In the genomic region with DNA sequence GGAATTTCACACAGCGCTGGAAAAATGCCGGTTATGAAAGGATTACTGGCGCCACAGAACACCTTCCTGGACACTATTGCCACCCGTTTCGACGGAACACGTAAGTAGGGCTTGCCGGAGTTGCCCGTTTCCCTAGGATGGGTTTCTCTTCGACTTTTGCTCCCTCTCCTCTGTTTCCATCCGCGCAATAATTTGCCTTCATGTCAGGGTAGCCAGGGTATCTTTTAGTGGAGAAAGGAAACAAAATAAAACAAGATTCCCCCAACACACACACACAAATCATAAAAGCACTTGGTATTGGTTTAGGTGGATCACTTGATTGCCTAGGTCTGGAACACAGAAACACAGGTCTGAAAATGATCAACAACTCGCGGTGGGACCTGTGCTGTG, we compare ENCODE assay signal across 11 mouse cellular contexts. TPM values are rescaled to one million over a fixed set of nuclear protein-coding genes. Genes with fewer than 3 reads are reported as not detected.
DNase-seq lines count a peak whose midpoint lies in the region; ATAC-seq lines count a peak whose summit lies in the region.
"Had no signal": no experiment of that assay in that cellular context is flagged by ENCODE, and none has a peak within 500 bp of the region (broad histone marks: within the 10 kb centered on the region; RNA-seq: fewer than 3 reads in every experiment).

No protein-coding gene starts in this region.

- under 1% methylated on average over 14 of the region's 14 CpGs for WGBS in midbrain, embryonic 13.5 days

- H3K36me3 ChIP-seq in midbrain, embryonic 13.5 days: no peaks in the 10 kb centered on the region

- no peak for ATAC-seq in CD4-positive, CD25-positive, alpha-beta regulatory T cell, adult 4 months
- ATAC-seq in midbrain, embryonic 13.5 days: no peak

- H3K4me2 ChIP-seq in midbrain, embryonic 13.5 days (replicated peaks): peak overlapping the region; percentile 95

- no peaks in the 10 kb centered on the region for H3K27me3 ChIP-seq in midbrain, embryonic 13.5 days

- peak overlapping the region; percentile 93 for H3K27ac ChIP-seq in midbrain, embryonic 13.5 days

- H3K4me1 ChIP-seq in midbrain, embryonic 13.5 days (replicated peaks): peaks cover 15% of the 10 kb centered on the region

- H3K9me3 ChIP-seq in midbrain, embryonic 13.5 days: no peaks in the 10 kb centered on the region

- peak overlapping the region; percentile 91 for H3K9ac ChIP-seq in midbrain, embryonic 13.5 days (replicated peaks)

- DNase-seq in CD4-positive, CD25-positive, alpha-beta regulatory T cell, adult 2 months (ENCODE audit: low read depth, low spot score): peak; percentile 5
- DNase-seq in right cerebral cortex, postnatal 25 days: peak; percentile 22
- no peak for DNase-seq in right cerebral cortex, adult 18-20 months
- DNase-seq in testis, postnatal 14 days (ENCODE audit: low spot score): no peak
- DNase-seq in adipocyte (ENCODE audit: low spot score): no peak
- no peak for DNase-seq in yolk sac, embryonic 10.5 days (ENCODE audit: low spot score)
- DNase-seq: kidney, adult 2 months had no signal

- H3K4me3 ChIP-seq in midbrain, embryonic 13.5 days (replicated peaks): peak overlapping the region; percentile 72
- H3K4me3 ChIP-seq: myocyte had no signal

RNA-seq across cellular contexts. Expression of a gene that starts 0.3 kb away (rescaled TPM):
- not detected for polyA plus RNA-seq in CD4-positive, CD25-positive, alpha-beta regulatory T cell, adult 4 months (2017; shearing (Covaris generic))
- polyA plus RNA-seq in midbrain, embryonic 13.5 days (2015; fragmentation: Nextera tagmentation; extraction: Ambion mirVana): 5.5 and 6.0 TPM in 2 replicates
- polyA plus RNA-seq: kidney, adult 2 months; liver, adult 2 months; myocyte had no signal

Comparison
In these comparisons a context has a peak if more than half of its experiments do, and no peak if none do; other contexts are left out.
1. DNase-seq: peak in CD4-positive, CD25-positive, alpha-beta regulatory T cell, adult 2 months (single experiment) and right cerebral cortex, postnatal 25 days (single experiment); none in right cerebral cortex, adult 18-20 months (single experiment), testis, postnatal 14 days (single experiment), adipocyte (single experiment) and yolk sac, embryonic 10.5 days (single experiment).